Mouse (Mus musculus) CD8-positive naive resting alpha-beta T cell, adult 2 months (primary cell): ENCODE measurements around the gene Ces1c.

ENCODE experiments used
- DNase-seq, 2 experiments: peaks; one replicate each; pipeline ENCODE4 v3.0.0; 2022; ENCODE audit warnings: low read depth in 2 of 2, low spot score in 2 of 2

Ces1c gene

DNA sequence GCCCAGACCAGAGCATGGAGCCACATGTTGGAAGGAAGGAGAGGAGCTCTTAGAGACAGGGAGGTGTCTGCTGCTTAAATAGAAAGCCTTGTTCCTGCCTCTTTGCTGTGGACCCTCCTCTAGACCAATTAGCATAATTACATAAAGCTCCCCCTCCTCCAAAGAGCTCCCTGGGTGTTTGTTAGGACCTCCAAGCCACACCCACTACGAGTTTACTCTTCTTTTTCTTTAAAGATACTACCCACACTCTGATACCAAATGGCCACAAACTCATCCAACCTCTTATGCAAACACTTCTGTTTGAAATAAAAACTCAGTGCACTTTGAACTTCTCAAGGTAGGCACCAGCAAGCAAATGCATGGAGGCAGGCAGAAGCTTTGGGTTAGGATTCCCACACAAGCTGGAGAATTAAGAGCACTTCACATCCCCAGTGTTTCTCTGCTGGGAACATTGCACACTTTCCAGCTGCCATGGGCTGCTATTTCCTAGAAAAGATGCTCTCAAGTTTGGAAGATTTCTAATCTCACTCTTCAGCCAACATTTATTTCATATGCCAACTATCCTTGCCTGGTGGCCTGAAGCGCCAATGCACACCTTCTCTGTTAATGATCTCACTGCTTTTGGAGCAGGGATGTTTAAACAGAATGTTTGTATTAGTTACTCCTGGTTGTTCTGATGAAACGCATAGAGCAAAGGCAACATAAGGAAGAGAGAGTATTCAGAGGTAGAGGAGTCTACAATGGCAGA, at the start of gene Ces1c:
Gene Ces1c, minus strand, starts transcription at position 51 of the 748 bp plus-strand sequence.
- no peak for DNase-seq

DNA sequence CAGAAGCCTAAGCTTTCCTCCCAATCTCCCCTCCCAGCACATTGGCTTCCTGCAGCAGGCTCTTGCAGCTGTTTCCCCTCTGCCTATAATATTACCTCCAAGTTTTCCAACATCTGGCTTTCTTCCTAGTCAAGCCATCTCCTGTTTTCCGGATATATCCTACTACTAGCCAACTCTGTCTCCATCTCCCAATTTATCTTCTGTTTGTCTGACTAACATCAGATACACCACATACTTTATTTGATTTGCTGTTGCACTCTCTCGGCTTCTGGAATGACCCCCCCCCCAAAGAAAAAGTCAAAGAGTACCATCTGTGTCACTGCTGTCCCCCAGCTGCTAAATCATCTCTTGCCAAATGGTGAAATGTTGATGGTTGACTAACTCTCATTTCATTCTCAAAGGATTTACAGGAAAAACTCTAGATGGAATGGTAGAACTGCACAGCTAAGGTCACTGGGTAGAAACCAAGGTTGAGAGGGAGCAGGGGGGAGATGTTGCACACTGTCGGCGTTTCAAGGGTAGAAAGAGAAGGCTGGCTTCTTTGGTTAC, 49.6 kb upstream of the Ces1c start:
- no peak for DNase-seq

DNA sequence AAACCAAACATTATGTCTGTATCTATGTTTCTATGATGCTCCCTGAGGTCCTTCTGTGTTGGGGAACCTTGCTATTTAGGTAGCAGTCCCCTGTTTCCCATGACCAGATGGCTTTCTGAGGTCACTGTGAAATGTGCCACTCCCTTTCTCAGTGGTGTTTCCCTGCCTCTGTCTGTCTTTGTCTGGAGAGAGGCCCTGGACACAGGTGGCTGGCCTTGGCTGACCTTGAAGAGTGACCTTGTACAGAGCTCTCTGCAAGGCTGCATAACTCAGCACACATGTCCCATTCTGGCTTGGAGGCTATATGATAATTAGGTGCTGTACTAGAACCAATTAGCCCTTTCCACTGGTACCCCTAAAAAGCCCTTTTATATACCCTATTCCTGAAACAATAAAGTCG, 45.5 kb upstream of the Ces1c start:
- DNase-seq = no peak

DNA sequence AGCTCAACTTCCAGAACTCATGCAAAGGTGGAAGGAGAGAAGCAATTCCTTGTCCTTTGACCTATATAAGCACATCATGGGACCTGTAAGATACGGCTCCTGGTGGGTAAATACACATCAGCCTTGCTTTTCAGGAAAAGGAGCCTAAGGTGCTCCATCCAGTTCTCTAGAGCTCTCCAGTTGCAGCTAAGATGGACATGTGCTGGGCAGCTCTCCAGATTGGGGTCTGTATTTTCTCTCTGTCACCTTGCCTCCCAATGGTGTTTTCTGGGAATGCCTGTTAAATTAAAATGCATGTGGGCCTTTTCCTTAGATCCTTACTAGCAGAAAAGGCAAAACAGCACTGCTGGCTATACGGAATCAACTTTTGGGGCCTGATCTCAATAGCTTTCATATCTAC, 43.5 kb upstream of the Ces1c start:
- no peak for DNase-seq

DNA sequence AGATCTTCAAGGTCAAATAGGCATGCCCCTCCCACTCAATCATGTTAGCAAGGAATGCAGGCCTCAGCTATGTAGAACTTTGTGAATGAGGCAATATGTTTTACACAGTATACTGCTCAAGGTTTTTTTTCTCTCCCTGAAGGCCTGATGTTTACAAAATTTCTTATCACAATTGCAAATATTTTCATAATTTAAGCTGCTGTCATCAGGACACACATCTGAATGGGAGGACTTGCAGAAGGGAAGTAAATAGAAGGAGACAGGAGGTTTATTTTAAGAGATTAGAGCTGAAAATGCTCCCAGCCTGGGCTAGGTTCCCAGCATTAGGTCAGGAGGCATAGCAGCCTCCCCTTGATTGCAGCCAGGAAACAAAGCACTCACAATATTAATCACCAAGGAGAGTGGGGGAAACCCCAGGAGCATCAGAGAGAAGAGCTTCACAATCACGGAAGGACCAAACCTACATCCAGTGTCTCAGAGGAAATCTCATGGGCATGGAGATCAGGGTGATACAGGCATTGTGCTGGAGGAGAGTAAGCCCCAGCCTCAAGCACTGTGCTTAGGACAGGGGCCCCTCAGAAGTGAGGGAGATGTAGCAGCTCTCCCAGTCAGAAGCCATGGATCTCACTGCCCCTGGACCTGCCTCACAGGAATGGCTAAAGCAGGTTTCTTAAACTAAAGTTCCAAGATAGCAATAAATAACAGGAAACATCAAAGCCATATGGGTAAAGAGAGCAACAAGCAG, 40.9 kb upstream of the Ces1c start:
- DNase-seq = no peak

DNA sequence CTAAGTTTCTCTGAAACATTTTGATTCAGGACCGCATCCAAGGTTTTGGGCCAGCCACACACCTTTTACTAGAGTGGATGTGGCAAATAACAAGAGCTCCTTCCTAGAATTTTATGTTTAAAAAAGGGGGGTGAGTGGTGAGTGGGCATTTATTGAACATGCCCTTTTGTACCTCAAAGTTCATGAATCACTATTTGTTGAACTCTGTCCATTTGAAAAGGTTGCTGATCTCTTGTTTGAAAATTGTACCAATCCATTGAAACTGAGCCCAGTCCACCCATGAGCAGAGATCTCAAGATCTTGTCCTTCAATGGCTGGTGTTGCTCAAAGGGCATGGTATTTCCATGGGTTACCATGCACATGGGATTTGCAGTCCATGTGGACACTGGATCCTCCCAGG, 32.3 kb upstream of the Ces1c start:
- DNase-seq = no peak

DNA sequence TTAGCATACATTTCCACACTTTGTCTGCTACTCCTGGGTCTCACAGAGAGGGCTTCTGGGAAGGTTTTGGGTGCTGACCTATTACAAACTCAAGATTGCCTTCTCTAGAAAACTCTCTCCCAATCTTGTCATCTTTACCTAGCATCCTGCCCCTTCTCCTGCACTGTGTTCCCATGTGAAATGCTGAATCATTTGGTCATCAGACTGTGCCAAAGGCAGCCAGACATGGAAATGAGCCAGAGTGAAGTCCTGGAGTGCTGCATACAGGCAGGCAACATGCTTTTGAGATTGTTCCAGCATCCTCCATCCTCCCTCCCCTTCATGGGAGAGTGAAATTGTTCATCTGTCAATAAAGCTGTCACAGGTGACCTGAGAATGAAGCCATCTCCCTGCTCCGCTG, 20.3 kb upstream of the Ces1c start:
- DNase-seq = no peak

DNA sequence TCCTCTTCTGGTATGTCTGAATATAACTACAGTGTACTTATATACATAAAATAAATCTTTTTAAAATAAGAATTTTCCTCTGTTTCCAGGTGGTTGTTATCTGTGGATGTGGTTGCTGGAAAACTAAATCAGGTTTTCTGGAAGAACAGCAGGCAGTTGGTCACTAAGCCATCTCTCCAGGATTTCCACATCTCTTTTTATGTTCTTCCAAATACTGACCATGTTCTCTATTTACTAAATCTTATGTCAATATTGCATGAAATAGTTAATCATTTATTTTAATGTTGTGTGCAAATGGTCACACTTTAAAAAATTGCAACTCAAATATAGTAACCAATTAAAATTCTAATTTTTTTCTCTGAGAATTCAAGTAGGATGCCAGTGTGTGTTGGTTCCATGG, 16.2 kb upstream of the Ces1c start:
- no peak for DNase-seq

DNA sequence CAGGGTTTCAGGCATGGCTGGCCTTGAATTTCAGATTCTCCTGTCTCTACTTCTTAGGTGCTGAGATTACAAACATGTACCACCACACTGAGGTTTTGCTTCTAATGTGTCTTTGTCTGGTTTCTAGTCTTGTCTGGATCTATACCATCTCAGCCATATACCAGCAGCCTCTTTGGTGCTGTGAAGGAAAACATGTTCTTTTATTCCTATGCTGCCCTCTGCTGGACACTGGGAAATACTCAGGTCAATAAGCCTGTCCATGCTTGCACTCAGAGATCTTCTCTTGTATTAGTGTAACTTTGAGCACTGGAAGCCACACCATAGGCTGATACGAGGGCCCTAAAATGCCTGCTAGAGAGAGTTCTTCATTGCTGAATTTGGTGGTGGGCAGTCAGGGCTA, 9.6 kb upstream of the Ces1c start:
- DNase-seq = no peak

DNA sequence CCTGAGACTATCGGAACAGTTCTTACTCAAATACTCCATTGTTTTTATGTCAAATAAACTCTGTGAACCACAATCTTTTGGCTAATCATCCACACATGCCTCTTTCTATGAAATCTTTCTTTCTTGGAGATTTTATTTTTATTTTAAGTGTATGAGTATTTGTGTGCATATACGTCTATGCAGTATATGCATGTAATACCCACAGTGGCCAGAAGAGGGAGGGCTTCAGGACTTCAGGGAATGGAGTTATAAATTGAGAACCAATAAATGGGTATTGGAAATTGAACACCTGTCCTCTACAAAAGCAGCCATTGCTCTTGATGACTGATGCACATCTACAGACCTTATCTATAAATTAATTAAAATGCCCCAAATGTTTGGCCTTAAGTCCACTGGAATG, 1.1 kb upstream of the Ces1c start:
- no peak for DNase-seq

DNA sequence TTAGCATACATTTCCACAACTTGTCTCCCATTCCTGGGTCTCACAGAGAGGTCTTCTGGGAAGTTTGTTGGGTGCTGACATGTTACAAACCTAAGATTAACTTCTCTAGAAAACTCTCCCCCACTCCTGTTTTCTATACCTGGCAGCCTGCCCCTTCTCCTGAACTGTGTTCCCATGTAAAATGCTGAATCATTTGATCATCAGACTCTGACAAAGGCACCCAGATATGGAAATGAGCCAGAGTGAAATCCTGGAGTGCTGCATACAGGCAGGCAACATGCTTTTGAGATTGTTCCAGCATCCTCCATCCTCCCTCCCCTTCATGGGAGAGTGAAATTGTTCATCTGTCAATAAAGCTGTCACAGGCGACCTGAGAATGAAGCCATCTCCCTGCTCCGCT, 4.6 kb downstream of the Ces1c start:
- DNase-seq = no peak

DNA sequence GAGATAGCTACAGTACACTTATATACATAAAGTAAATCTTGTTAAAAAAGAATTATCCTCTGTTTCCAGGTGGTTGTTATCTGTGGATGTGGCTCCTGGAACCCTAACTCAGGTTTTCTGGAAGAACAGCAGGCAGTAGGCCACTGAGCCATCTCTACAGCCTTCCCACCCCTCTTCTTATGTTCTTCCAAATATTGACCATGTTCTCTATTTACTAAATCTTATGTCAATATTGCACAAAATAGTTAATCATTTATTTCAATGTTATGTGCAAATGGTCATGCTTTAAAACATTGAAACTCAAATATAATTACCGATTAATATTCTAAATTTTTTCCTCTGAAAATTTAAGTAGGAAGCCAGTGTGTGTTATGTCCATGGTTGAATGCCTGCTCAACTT, 9.1 kb downstream of the Ces1c start:
- no peak for DNase-seq

DNA sequence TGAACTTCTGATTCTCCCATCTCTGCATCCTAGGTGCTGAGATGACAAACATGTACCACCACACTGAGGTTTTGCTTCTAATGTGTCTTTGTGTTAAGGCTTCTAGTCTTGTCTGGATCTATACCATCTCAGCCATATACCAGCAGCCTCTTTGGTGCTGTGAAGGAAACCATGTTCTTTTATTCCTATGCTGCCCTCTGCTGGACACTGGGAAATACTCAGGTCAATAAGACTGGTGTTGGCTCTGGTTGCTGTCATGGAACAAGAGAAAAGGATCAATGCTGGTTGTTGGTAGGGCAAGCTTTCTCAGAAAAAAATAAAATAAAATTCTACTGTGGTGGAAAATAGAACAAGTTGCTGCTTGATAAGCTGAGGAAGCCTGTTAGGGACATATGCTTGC, 35.7 kb downstream of the Ces1c start:
- no peak for DNase-seq

DNA sequence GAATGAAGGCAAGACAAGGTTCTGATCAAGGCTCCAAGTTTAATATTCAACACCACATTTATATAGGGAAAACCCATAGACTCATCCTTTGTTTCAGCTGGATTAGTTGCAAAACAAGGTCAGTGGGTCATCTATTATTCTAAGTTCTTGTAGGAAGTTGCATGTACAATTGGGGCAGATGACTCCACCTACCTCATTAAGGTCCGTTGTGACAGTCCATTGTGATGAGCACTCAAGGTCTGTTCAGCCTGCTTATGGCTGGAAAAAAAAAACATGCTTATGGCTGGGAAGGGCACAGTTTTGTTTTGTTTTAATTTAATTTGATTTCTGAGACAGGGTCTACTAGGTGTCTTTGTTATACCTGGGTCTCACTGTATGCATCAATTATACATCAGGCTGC, 39.8 kb downstream of the Ces1c start:
- DNase-seq = no peak

DNA sequence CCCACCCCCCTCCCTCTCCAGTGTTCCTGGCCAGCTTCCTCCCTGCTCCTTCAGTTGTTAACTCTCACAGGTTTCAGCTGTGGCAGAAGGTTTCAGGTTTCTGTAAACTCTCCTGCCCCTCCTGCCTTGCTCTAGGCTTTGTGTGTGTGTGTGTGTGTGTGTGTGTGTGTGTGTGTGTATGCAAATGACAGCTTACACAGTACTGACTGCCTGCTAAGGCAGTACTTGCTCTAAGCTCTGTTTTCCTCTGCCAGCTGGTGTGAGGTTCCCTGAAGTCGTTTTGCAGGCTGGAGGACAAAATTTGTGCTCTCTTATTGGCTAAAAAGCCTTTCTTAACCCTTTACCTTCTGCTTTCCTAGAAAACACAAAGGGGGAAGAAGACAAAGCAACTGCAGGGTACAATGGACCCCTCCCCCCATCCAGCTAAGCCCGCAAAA, 42.4 kb downstream of the Ces1c start:
- no peak for DNase-seq

DNA sequence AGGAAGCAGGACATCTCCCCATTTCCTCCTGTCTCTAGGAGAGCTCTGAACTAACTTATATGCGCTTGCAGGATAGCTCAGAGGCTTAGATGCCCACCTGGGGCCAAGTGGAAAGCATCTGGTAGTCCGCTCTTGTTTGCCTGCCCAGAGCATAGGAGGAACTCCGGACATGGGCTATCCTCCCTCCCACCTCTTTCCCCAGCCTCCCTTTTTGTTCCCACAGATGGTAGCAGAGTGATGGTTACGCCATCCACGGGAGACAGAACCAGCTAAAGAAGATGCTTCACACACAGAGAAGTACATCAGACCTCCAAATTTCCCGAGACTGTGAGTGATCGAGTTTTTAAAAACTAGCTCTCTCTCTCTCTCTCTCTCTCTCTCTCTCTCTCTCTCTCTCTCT, 42.9 kb downstream of the Ces1c start:
- DNase-seq = no peak

DNA sequence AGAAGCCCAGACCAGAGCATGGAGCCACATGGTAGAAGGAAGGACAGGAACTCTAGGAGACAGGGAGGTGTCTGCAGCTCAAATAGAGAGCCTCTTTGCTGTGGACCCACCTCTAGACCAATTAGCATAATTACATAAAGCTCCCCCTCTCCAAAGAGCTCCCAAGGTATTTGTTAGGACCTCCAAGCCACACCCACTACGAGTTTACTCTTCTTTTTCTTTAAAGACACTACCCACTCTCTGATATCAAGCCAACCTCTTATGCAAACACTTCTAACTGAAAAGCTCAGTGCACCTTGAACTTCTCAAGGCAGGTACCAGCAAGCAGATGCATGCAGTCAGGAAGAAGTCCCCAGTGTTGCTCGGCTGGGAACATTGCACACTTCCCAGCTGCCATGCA, 51.2 kb downstream of the Ces1c start, which contains the start of gene Ces1b:
Gene Ces1b, minus strand, starts transcription at position 131 of the 400 bp plus-strand sequence.
- no peak for DNase-seq

DNA sequence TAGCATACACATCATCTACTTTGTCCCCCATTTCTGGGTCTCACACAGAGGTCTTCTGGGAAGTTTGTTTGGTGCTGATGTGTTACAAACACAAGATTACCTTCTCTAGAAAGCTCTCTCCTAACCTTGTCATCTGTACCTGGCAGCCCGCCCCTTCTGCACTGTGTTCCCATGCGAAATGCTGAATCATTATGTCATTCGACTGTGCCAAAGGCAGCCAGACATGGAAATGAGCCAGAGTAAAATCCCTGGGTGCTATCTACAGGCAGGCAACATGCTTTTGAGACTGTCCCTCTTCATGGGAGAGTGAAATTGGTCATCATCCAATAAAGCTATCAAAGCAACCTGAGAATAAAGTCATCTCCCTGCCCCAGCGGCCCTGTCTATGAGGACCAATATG, 55.8 kb downstream of the Ces1c start:
- no peak for DNase-seq

DNA sequence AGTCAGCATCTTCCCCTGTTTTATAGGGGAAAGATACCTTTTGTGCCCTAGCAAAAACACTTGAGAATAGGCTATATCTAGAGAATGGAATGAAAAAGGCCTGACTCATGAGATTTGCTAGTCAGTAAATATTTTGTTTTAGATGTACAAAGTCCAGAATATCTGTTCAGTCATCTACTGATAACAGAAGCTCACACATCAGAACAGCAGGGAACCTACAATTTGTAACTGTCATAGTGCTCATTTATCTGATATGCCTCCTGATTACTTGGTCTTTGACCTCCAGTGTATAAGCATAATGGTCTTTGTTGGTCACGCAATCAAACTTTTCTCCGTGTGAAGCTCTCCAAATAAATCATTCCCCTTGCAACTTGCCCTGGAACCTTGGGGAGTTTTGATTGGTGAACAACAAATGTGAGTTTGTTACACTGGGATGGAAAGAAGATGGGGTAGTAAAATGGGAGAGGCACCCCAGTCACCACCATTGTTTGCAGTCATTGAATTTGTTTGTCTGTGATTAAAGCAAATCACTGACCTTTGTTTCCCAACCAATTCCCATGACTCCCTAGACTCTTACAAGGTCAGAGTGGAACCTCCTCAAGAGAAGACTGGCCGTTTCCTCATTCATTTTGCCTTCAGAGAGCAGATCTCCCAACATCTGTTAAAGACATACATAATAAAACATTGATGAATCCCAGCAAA, 67.5 kb downstream of the Ces1c start:
- no peak for DNase-seq

DNA sequence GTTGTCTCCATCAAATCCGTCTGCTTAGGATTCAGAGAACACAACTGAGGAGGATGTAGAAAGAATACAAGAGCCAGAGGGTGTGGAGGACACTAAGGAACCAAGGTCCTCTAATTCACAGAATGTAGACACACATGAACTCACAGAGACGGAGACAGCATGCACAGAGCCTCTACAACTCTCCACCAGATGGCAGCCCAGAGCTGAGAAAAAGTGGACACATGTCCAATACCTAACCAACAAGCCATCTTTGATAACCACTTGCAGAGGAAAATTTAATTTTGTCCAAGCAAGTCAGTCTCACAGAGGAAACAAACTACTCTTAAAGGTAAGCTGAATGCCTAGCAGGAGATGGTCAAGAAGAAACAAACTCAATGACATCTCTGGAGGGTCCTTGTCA, 71.9 kb downstream of the Ces1c start:
- no peak for DNase-seq

DNA sequence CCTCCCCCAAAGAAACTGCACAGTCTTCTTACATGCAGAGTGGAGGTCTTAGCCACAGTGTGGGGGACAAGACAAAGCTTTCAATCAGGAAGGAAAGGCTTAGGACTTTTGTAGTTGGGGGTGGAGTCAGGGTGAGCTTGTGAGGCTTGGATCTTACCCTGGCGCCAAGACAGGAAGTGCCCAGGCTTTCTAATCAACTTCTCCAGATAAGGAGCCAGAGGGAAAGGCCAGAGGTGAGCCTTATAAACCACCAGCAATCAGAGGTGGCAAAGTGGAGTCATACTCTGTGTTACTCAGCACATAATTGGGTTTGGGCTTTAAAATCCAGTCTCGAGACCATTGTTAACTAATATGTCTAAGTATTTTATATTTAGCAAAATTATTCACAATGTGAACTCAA, 75.8 kb downstream of the Ces1c start:
- no peak for DNase-seq
